Mouse (Mus musculus): ENCODE measurements around the gene Gpr4.

DNA sequence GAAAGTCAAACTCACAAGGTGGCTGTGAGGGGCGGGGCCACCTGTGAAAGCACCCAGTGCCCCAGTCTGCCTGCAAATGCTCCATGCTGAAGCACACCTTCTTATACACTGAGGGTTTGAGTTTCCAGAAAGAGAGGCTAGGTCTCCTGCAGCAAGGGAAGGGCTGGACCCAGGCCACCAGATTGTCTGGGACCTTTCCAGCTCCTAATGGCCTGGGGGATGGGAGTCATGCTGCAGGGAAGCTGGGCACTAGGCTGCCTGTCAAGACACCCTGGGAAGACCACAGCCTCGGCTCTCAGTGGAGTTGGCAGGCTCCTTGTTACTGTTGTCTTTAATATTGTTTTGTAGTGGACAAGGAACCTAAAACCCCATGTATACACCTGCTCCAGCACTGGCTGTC is 24.1 kb downstream of the Gpr4 start:
- TF ChIP-seq CTCF (conservative IDR thresholded peaks at IDR 0.05; ENCODE audit: low read length): no peak
- no peak for TF ChIP-seq NANOG (IDR thresholded peaks at IDR 0.05; ENCODE audit: borderline replicate concordance, low read length)
- TF ChIP-seq POU5F1 (IDR thresholded peaks at IDR 0.05; ENCODE audit: borderline replicate concordance, low read length): no peak

All from E14TG2a.4 (cell line).